Mouse (Mus musculus): ENCODE measurements at regions not wholly inside any gene's neighbourhood (a gene's known extent, or its start where the extent isn't known, plus 50 kb on each side); places are given as distances from the start of the nearest gene placed in this dataset.

- TF ChIP-seq POLR2A (IDR thresholded peaks at IDR 0.05; ENCODE audit: borderline replicate concordance, low read depth, low read length) (no peak), CTCF (IDR thresholded peaks at IDR 0.05; ENCODE audit: low read depth, low read length) (no peak)
- no peak overlapping the region for H3K4me3 ChIP-seq (ENCODE audit: insufficient read depth, low read length)
- H3K4me1 ChIP-seq (ENCODE audit: control insufficient read depth, insufficient read depth, low read length) = peaks cover 23% of the 10 kb centered on the region
- H3K27ac ChIP-seq (ENCODE audit: insufficient read depth, low read depth, low read length) = no peak overlapping the region
These were observed 177.0 kb upstream of the Cnr1 start for GRCm38 (mm10) chr4:33747316-33747895.

- TF ChIP-seq POLR2A (IDR thresholded peaks at IDR 0.05; ENCODE audit: borderline replicate concordance, low read depth, low read length) = no peak
- no peak for TF ChIP-seq CTCF (IDR thresholded peaks at IDR 0.05; ENCODE audit: low read depth, low read length)
- no peak overlapping the region for H3K27ac ChIP-seq (ENCODE audit: insufficient read depth, low read depth, low read length)
- H3K4me1 ChIP-seq (ENCODE audit: control insufficient read depth, insufficient read depth, low read length) = no peaks in the 10 kb centered on the region
- no peak overlapping the region for H3K4me3 ChIP-seq (ENCODE audit: insufficient read depth, low read length)
These were observed 156.7 kb upstream of the Cnr1 start for GRCm38 (mm10) chr4:33767721-33768120.

GRCm38 (mm10) chr4:33786027-33786426, 138.4 kb upstream of the Cnr1 start:
- Histone ChIP-seq H3K4me3 (ENCODE audit: insufficient read depth, low read length) (no peak overlapping the region), H3K4me1 (ENCODE audit: control insufficient read depth, insufficient read depth, low read length) (no peaks in the 10 kb centered on the region), H3K27ac (ENCODE audit: insufficient read depth, low read depth, low read length) (no peak overlapping the region)
- TF ChIP-seq POLR2A (IDR thresholded peaks at IDR 0.05; ENCODE audit: borderline replicate concordance, low read depth, low read length) (no peak), CTCF (IDR thresholded peaks at IDR 0.05; ENCODE audit: low read depth, low read length) (no peak)

GRCm38 (mm10) chr4:33786958-33787357, 137.4 kb upstream of the Cnr1 start:
- Histone ChIP-seq H3K4me1 (ENCODE audit: control insufficient read depth, insufficient read depth, low read length) (no peaks in the 10 kb centered on the region), H3K4me3 (ENCODE audit: insufficient read depth, low read length) (no peak overlapping the region), H3K27ac (ENCODE audit: insufficient read depth, low read depth, low read length) (no peak overlapping the region)
- no peak for TF ChIP-seq POLR2A (IDR thresholded peaks at IDR 0.05; ENCODE audit: borderline replicate concordance, low read depth, low read length)
- no peak for TF ChIP-seq CTCF (IDR thresholded peaks at IDR 0.05; ENCODE audit: low read depth, low read length)

- no peak overlapping the region for H3K4me3 ChIP-seq (ENCODE audit: insufficient read depth, low read length)
- TF ChIP-seq POLR2A (IDR thresholded peaks at IDR 0.05; ENCODE audit: borderline replicate concordance, low read depth, low read length) = no peak
- TF ChIP-seq CTCF (IDR thresholded peaks at IDR 0.05; ENCODE audit: low read depth, low read length) = no peak
- no peak overlapping the region for H3K27ac ChIP-seq (ENCODE audit: insufficient read depth, low read depth, low read length)
- no peaks in the 10 kb centered on the region for H3K4me1 ChIP-seq (ENCODE audit: control insufficient read depth, insufficient read depth, low read length)
These were observed 131.0 kb upstream of the Cnr1 start for GRCm38 (mm10) chr4:33793398-33793797.

- TF ChIP-seq CTCF (IDR thresholded peaks at IDR 0.05; ENCODE audit: low read depth, low read length) (no peak), POLR2A (IDR thresholded peaks at IDR 0.05; ENCODE audit: borderline replicate concordance, low read depth, low read length) (no peak)
- Histone ChIP-seq H3K27ac (ENCODE audit: insufficient read depth, low read depth, low read length) (no peak overlapping the region), H3K4me1 (ENCODE audit: control insufficient read depth, insufficient read depth, low read length) (no peaks in the 10 kb centered on the region), H3K4me3 (ENCODE audit: insufficient read depth, low read length) (no peak overlapping the region)
These were observed 128.9 kb upstream of the Cnr1 start for GRCm38 (mm10) chr4:33795461-33795860.

- Histone ChIP-seq H3K4me1 (ENCODE audit: control insufficient read depth, insufficient read depth, low read length) (no peaks in the 10 kb centered on the region), H3K27ac (ENCODE audit: insufficient read depth, low read depth, low read length) (no peak overlapping the region), H3K4me3 (ENCODE audit: insufficient read depth, low read length) (no peak overlapping the region)
- TF ChIP-seq POLR2A (IDR thresholded peaks at IDR 0.05; ENCODE audit: borderline replicate concordance, low read depth, low read length) (no peak), CTCF (IDR thresholded peaks at IDR 0.05; ENCODE audit: low read depth, low read length) (no peak)
These were observed 126.4 kb upstream of the Cnr1 start for GRCm38 (mm10) chr4:33797964-33798363.

GRCm38 (mm10) chr4:33798654-33799053, 125.7 kb upstream of the Cnr1 start:
- H3K27ac ChIP-seq (ENCODE audit: insufficient read depth, low read depth, low read length) = no peak overlapping the region
- no peak overlapping the region for H3K4me3 ChIP-seq (ENCODE audit: insufficient read depth, low read length)
- no peaks in the 10 kb centered on the region for H3K4me1 ChIP-seq (ENCODE audit: control insufficient read depth, insufficient read depth, low read length)
- no peak for TF ChIP-seq CTCF (IDR thresholded peaks at IDR 0.05; ENCODE audit: low read depth, low read length)
- no peak for TF ChIP-seq POLR2A (IDR thresholded peaks at IDR 0.05; ENCODE audit: borderline replicate concordance, low read depth, low read length)

GRCm38 (mm10) chr4:33799110-33799509, 125.3 kb upstream of the Cnr1 start:
- Histone ChIP-seq H3K4me1 (ENCODE audit: control insufficient read depth, insufficient read depth, low read length) (no peaks in the 10 kb centered on the region), H3K27ac (ENCODE audit: insufficient read depth, low read depth, low read length) (no peak overlapping the region), H3K4me3 (ENCODE audit: insufficient read depth, low read length) (no peak overlapping the region)
- no peak for TF ChIP-seq CTCF (IDR thresholded peaks at IDR 0.05; ENCODE audit: low read depth, low read length)
- TF ChIP-seq POLR2A (IDR thresholded peaks at IDR 0.05; ENCODE audit: borderline replicate concordance, low read depth, low read length) = no peak

GRCm38 (mm10) chr4:33799831-33800230, 124.6 kb upstream of the Cnr1 start:
- no peak overlapping the region for H3K4me3 ChIP-seq (ENCODE audit: insufficient read depth, low read length)
- H3K27ac ChIP-seq (ENCODE audit: insufficient read depth, low read depth, low read length) = no peak overlapping the region
- TF ChIP-seq CTCF (IDR thresholded peaks at IDR 0.05; ENCODE audit: low read depth, low read length) (no peak), POLR2A (IDR thresholded peaks at IDR 0.05; ENCODE audit: borderline replicate concordance, low read depth, low read length) (no peak)
- H3K4me1 ChIP-seq (ENCODE audit: control insufficient read depth, insufficient read depth, low read length) = no peaks in the 10 kb centered on the region

GRCm38 (mm10) chr4:33812338-33812737, 112.1 kb upstream of the Cnr1 start:
- Histone ChIP-seq H3K4me3 (ENCODE audit: insufficient read depth, low read length) (no peak overlapping the region), H3K27ac (ENCODE audit: insufficient read depth, low read depth, low read length) (no peak overlapping the region), H3K4me1 (ENCODE audit: control insufficient read depth, insufficient read depth, low read length) (no peaks in the 10 kb centered on the region)
- TF ChIP-seq POLR2A (IDR thresholded peaks at IDR 0.05; ENCODE audit: borderline replicate concordance, low read depth, low read length) (no peak), CTCF (IDR thresholded peaks at IDR 0.05; ENCODE audit: low read depth, low read length) (no peak)

All from bone marrow macrophage, adult 2 months (primary cell).